In the genomic region with DNA sequence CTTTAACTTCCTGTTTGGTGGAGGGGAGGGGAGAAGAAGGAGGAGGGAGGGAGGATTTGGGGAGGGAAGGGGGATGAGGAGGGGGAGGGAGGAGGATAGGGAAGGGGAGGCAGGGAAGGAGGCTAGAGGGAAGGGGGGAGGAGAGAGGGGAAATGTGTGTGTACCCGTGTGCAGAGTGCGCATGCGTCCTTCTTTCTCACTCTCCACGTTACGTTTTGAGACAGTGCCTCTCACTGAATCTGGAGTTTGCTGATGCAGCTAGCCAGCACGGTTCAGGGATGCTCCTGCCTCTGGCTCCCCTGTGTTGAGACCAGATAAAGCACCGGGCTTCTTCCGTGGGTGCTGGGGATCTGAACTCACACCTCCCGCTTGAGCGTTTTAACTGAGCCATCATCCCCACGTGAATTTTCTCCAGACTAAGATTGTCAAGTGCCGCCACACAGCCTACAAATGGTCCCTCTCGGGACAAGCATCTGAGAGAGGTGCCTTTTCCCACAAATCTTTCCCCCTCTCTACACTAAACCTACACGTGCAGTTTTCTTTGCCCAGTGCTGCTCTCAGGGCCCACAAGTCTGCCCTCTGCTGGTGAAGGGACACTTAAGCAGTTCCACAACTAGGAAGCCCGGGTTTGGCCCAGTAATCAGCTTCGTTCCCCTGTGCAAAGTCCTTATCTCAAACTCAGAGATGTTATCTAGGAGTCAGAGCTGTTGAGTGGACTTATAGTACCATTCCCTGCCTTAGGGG, we compare ENCODE assay signal across 8 mouse cellular contexts. TPM values are rescaled to one million over a fixed set of nuclear protein-coding genes. Genes with fewer than 3 reads are reported as not detected.
A peak's percentile ranks its signal among the peaks of the same experiment; 100 is the strongest.
DNase-seq lines count a peak whose midpoint lies in the region; ATAC-seq and TF ChIP-seq lines count a peak whose summit lies in the region.

No protein-coding gene starts in this region.

- H3K9me3 ChIP-seq in ES-Bruce4 (replicated peaks; ENCODE audit: control insufficient read depth, insufficient read depth, low read length, poor library complexity, severe bottlenecking) = peaks cover 5% of the 10 kb centered on the region
- H3K9me3 ChIP-seq in embryonic facial prominence, embryonic 13.5 days = no peaks in the 10 kb centered on the region
- H3K9me3 ChIP-seq in heart, embryonic 16.5 days (replicated peaks; ENCODE audit: control insufficient read depth, low read length) = peaks cover 10% of the 10 kb centered on the region

- TF ChIP-seq POLR2A in ES-Bruce4 (IDR thresholded peaks at IDR 0.05; ENCODE audit: insufficient read depth, low read length) = no peak

- no peaks in the 10 kb centered on the region for H3K4me1 ChIP-seq in ES-Bruce4 (ENCODE audit: control insufficient read depth, insufficient read depth, low read length)
- H3K4me1 ChIP-seq in embryonic facial prominence, embryonic 13.5 days = peaks cover 5% of the 10 kb centered on the region; the same call in 1 of the 2 replicates
- 0 out of 2 replicates have a peak, but pooled peaks cover 3% of the 10 kb centered on the region for H3K4me1 ChIP-seq in heart, embryonic 16.5 days (ENCODE audit: control insufficient read depth, insufficient read depth, low read length)

- 19% methylated on average over 16 of the region's 16 CpGs for WGBS in embryonic facial prominence, embryonic 13.5 days
- 17% methylated on average over 16 of the region's 16 CpGs for WGBS in heart, embryonic 16.5 days

- no peak overlapping the region for H3K9ac ChIP-seq in ES-Bruce4 (ENCODE audit: low read depth, poor library complexity, severe bottlenecking)
- H3K9ac ChIP-seq in embryonic facial prominence, embryonic 13.5 days = peak overlapping the region; percentile 54; the same call in 1 of the 2 replicates
- no peak overlapping the region for H3K9ac ChIP-seq in heart, embryonic 16.5 days (ENCODE audit: low read length)

- H3K4me2 ChIP-seq in embryonic facial prominence, embryonic 13.5 days = peak overlapping the region; percentile 60
- H3K4me2 ChIP-seq in heart, embryonic 16.5 days (ENCODE audit: low read depth, low read length) = peak overlapping the region; percentile 54

- peak overlapping the region; percentile 15 for H3K4me3 ChIP-seq in ES-Bruce4 (ENCODE audit: low read depth, low read length)
- peak overlapping the region; percentile 27 for H3K4me3 ChIP-seq in embryonic facial prominence, embryonic 13.5 days
- peak overlapping the region; percentile 17 for H3K4me3 ChIP-seq in heart, embryonic 16.5 days (ENCODE audit: low read length)

- no peak for ATAC-seq in embryonic facial prominence, embryonic 13.5 days (ENCODE audit: insufficient number of reproducible peaks, insufficient read depth, low FRiP score, low TSS enrichment, low read depth)
- ATAC-seq in heart, embryonic 16.5 days (replicated peaks; ENCODE audit: extremely low read depth, insufficient read depth, low FRiP score) = peak; percentile 60; the same call in 1 of the 2 replicates

- TF ChIP-seq EP300 in ES-Bruce4 (IDR thresholded peaks at IDR 0.05; ENCODE audit: insufficient read depth, low read depth, low read length) = no peak

- H3K36me3 ChIP-seq in ES-Bruce4 (ENCODE audit: control insufficient read depth, insufficient read depth, low read length, poor library complexity, severe bottlenecking) = no peaks in the 10 kb centered on the region
- no peaks in the 10 kb centered on the region for H3K36me3 ChIP-seq in embryonic facial prominence, embryonic 13.5 days
- H3K36me3 ChIP-seq in heart, embryonic 16.5 days (ENCODE audit: control insufficient read depth, insufficient read depth) = no peaks in the 10 kb centered on the region

- peak; percentile 50 for DNase-seq in adrenal gland, postnatal 25 days
- peak; percentile 74 to 75 for DNase-seq in kidney, postnatal 25 days
- DNase-seq in lung, postnatal 36 days = peak; percentile 78
- DNase-seq in right cerebral cortex, adult 2 months (ENCODE audit: low spot score in 2 of 2) = peak; percentile 42 to 67
- DNase-seq in ovary, postnatal 10 days (ENCODE audit: low spot score) = no peak

- no peak overlapping the region for H3K27ac ChIP-seq in ES-Bruce4 (ENCODE audit: insufficient read depth, low read length)
- H3K27ac ChIP-seq in embryonic facial prominence, embryonic 13.5 days = no peak overlapping the region
- no peak overlapping the region for H3K27ac ChIP-seq in heart, embryonic 16.5 days (ENCODE audit: low read length)

- H3K27me3 ChIP-seq in ES-Bruce4 (ENCODE audit: control insufficient read depth, insufficient read depth, low read length, poor library complexity, severe bottlenecking) = no peaks in the 10 kb centered on the region
- no peaks in the 10 kb centered on the region for H3K27me3 ChIP-seq in embryonic facial prominence, embryonic 13.5 days
- H3K27me3 ChIP-seq in heart, embryonic 16.5 days (ENCODE audit: control insufficient read depth, insufficient read depth, low read length) = no peaks in the 10 kb centered on the region

- TF ChIP-seq CTCF in ES-Bruce4 (IDR thresholded peaks at IDR 0.05; ENCODE audit: low read depth, low read length) = peak; percentile 72

RNA-seq across cellular contexts. Expression of gene Dnajc11, which starts 13.4 kb away (rescaled TPM):
- 89.1 and 95.3 TPM in 2 replicates for polyA plus RNA-seq in ES-Bruce4 (2011; ENCODE audit: insufficient read depth, insufficient read length, low read depth, missing spikeins)
- total RNA-seq in adrenal gland, postnatal 25 days (2021) = 104 and 112 TPM in 2 replicates
- 63.0 and 71.4 TPM in 2 replicates for polyA plus RNA-seq in embryonic facial prominence, embryonic 13.5 days (2015; fragmentation: Nextera tagmentation; extraction: Ambion mirVana)
- polyA plus RNA-seq in heart, embryonic 16.5 days (2015; fragmentation: Nextera tagmentation; extraction: Ambion mirVana) = 57.7 and 63.8 TPM in 2 replicates

RNA-seq across cellular contexts. Expression of gene Camta1, which starts 58.4 kb away (rescaled TPM):
- 85.3 and 99.3 TPM in 2 replicates for polyA plus RNA-seq in ES-Bruce4 (2011; ENCODE audit: insufficient read depth, insufficient read length, low read depth, missing spikeins)
- 15.0 and 37.3 TPM in 2 replicates for total RNA-seq in adrenal gland, postnatal 25 days (2021)
- 96.2 and 106 TPM in 2 replicates for polyA plus RNA-seq in embryonic facial prominence, embryonic 13.5 days (2015; fragmentation: Nextera tagmentation; extraction: Ambion mirVana)
- 141 and 142 TPM in 2 replicates for polyA plus RNA-seq in heart, embryonic 16.5 days (2015; fragmentation: Nextera tagmentation; extraction: Ambion mirVana)
